Mouse (Mus musculus): ENCODE measurements at regions not wholly inside any gene's neighbourhood (a gene's known extent, or its start where the extent isn't known, plus 50 kb on each side); places are given as distances from the start of the nearest gene placed in this dataset.

GRCm38 (mm10) chr17:52062096-52062665 lies 229.1 kb upstream of the Satb1 start:
- no peak for DNase-seq (ENCODE audit: extremely low read depth, low read depth)

- DNase-seq (ENCODE audit: extremely low read depth, low read depth) = no peak
Observed at GRCm38 (mm10) chr17:52036479-52036878, 203.4 kb upstream of the Satb1 start.

GRCm38 (mm10) chr17:52031079-52031478 lies 198.0 kb upstream of the Satb1 start:
- no peak for DNase-seq (ENCODE audit: extremely low read depth, low read depth)

DNA sequence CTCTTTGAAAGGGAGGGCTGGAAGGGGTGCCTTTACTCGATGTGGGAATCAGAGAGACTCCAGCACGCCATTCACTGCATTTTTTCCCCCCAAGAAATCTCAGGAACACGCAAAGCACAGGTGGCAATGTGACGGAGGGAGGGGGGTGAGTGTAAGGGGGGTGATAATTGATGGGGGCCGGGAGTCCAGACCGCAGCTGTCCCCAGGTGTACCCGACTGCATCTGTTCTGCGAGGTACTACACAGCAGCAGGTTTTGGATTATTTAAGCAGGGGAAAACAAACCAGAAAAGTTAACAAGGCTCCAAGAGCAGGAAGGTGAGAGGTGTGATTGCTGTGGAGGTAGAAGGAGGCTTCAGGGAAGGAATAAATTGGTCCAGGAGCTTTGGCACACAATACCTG lies 153.8 kb upstream of the Satb1 start:
- no peak for DNase-seq (ENCODE audit: extremely low read depth, low read depth)

- no peak for DNase-seq (ENCODE audit: extremely low read depth, low read depth)
Observed at GRCm38 (mm10) chr17:51986212-51986611, 153.1 kb upstream of the Satb1 start.

DNA sequence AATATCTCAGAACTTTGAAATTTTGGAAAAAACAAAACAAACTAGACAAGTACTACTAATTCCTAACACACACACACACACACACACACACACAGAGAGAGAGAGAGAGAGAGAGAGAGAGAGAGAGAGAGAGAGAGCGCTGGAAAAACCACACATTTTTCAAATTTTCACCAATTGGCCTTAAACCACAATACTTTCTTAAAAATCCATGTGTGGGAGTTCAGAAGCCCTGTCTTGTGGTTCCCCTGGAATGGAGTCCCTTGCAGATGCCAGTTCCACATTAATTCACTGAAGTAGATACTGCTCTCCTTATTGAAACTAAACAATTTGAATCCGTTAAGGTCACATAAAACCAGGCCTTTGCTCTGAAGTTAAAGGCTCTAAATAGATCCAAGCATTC lies 146.0 kb upstream of the Satb1 start:
- no peak for DNase-seq (ENCODE audit: extremely low read depth, low read depth)

GRCm38 (mm10) chr17:51971444-51971843 lies 138.4 kb upstream of the Satb1 start:
- no peak for DNase-seq (ENCODE audit: extremely low read depth, low read depth)

GRCm38 (mm10) chr17:51966573-51967284 lies 133.6 kb upstream of the Satb1 start:
- no peak for DNase-seq (ENCODE audit: extremely low read depth, low read depth)

GRCm38 (mm10) chr17:51962529-51963110 lies 129.5 kb upstream of the Satb1 start:
- DNase-seq (ENCODE audit: extremely low read depth, low read depth) = no peak

DNA sequence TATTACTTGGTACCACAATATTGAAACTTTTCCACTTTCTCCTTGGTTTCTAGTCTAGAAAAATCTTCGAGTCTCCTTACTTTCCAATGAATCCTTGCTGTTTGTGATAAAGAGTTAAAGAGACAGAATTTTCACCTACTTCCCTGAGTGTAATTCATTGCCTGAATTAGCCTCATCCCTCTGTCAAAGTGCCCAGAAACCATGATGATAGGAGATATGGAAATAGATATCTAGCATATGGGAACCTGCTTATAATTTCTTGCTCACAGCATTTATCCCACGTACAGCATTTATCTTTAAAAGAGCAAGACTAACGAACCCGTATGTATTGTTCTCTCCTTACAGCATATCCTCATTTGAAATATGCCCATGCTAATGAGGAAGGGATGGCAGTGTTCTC lies 128.2 kb upstream of the Satb1 start:
- no peak for DNase-seq (ENCODE audit: extremely low read depth, low read depth)

GRCm38 (mm10) chr17:51956275-51956674 lies 123.2 kb upstream of the Satb1 start:
- DNase-seq (ENCODE audit: extremely low read depth, low read depth) = no peak

GRCm38 (mm10) chr17:51937707-51938106 lies 104.6 kb upstream of the Satb1 start:
- no peak for DNase-seq (ENCODE audit: extremely low read depth, low read depth)

- DNase-seq (ENCODE audit: extremely low read depth, low read depth) = no peak
Observed at GRCm38 (mm10) chr17:51936071-51936470, 103.0 kb upstream of the Satb1 start.

GRCm38 (mm10) chr17:51926392-51926791 lies 93.3 kb upstream of the Satb1 start:
- DNase-seq (ENCODE audit: extremely low read depth, low read depth) = peak; percentile 58

DNA sequence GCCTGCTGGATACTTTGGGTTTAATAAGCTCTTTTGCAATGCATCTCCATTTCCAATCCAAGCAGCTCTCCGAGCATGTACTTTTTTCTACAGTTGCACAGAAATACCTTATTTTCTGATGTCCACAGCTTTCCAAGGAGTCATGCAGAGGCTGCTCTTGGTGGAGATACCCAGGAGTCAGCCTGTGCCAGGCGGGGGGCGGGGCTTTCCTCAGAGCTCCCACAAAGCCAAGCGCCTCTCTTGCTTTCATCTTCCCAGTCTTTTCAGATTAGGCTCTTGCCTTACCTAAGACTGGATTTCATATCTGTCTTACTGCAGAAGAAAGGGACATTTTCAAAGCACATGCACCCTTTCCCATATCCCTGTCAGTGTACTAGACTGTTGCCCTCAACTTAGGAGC lies 73.9 kb upstream of the Satb1 start:
- no peak for DNase-seq (ENCODE audit: extremely low read depth, low read depth)

GRCm38 (mm10) chr17:51906418-51906817 lies 73.3 kb upstream of the Satb1 start:
- DNase-seq (ENCODE audit: extremely low read depth, low read depth) = no peak

GRCm38 (mm10) chr17:51903885-51904284 lies 70.8 kb upstream of the Satb1 start:
- DNase-seq (ENCODE audit: extremely low read depth, low read depth) = no peak

- no peak for DNase-seq (ENCODE audit: extremely low read depth, low read depth)
Observed at GRCm38 (mm10) chr17:51899376-51899775, 66.3 kb upstream of the Satb1 start.

- DNase-seq (ENCODE audit: extremely low read depth, low read depth) = no peak
Observed at GRCm38 (mm10) chr17:51896160-51896559, 63.1 kb upstream of the Satb1 start.

GRCm38 (mm10) chr17:51894278-51894677 lies 61.2 kb upstream of the Satb1 start:
- DNase-seq (ENCODE audit: extremely low read depth, low read depth) = no peak

DNA sequence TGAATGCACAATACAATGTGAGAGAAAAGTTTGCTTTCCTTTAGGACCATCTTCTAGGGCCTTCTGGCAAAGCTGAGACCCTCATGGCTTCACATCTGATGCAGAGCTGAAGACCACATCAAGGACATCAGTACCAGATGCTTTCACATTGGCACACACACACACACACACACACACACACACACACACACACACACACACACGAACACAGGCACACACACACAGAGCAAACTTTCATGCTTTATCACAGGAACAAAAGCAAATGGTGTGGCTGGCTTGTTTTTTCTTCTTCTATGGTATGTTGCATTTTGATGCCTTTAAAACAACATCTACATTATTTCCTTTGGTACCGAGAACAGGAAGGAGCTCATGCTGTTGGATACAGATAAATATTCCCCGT lies 59.8 kb upstream of the Satb1 start:
- DNase-seq (ENCODE audit: extremely low read depth, low read depth) = no peak

DNA sequence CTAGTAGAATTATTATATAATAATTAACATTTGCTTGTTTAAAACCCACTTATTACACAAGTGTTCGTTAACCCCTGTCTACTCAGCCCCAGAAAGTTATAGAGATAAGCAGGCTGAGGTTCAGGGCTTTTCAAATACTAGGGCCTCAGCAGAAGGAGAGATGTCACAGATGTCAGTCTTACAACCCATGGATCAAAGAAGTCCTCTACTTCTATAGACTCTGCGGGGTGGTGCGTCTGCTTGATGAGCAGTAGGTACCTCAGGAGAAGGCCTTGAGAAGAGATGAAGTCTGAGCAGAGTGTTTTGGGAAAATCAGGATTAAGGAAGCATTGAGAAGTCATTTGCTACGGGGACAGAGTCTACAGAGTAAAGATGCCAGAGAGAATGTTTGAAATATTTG lies 59.1 kb upstream of the Satb1 start:
- DNase-seq (ENCODE audit: extremely low read depth, low read depth) = no peak

Data from MEL-GATA-1-ER (cell line).